Mouse (Mus musculus) ovary, postnatal 10 days (tissue): ENCODE results near the gene 1600014C23Rik.

ENCODE experiments used
- DNase-seq: peaks from one replicate; pipeline ENCODE4 v3.0.0; 2022; ENCODE audit warnings: low spot score

Gene 1600014C23Rik

DNA sequence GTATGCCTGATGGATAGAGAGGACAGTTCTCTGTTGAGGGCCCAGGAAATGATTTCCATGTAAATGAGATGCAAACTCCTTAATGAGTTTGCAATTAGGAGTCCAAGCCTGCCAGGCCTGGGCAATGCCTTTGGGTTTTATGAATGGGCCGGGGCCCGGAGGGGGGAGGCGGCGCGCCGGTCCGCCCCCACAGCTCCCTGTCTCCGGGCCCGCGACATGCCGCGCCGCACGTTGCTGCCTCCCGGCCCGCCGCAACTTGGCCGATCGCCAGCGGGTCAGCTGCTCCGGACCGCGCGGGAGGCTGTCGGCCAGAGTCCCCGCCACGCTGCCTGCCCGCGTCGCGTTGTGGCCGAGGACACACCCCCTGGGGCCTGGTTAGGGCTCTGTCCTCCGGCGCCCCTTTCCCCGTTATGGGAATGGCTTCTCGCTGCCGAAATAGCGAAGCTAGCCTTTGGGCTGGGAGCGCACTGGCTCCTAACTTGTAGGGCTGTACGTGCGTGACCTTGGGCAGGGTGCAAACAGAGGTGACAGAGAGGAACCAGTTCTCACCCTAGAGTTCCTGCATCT, at the start of gene 1600014C23Rik:
Gene 1600014C23Rik (minus strand): TSS at position 110 of the 567 bp plus-strand sequence.
- peak; percentile 19 for DNase-seq

- DNase-seq, result no peak
These were observed 44.8 kb upstream of the 1600014C23Rik start for GRCm38 (mm10) chr17:45778446-45778845.

DNA sequence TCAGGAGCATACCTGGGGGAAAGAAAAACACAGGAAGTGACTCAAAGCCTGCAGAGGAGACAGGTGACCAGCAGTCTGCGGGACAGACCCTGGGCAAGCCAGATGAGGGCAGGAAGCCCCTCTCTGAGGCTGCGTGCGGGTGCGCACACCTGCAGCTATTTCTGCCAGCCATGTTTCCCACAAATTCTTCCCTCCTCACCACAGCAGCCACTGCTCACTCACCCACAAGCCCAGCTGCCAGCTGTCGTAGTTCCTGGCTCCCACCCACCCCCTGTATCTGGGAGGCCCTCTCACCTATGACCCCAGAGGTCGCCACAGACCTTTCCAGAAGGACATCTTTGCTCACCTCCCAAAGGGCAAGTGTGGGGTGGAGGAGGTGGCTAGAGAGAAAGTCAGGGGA, 43.8 kb upstream of the 1600014C23Rik start:
- no peak for DNase-seq

GRCm38 (mm10) chr17:45776185-45776584, 42.5 kb upstream of the 1600014C23Rik start:
- no peak for DNase-seq

DNA sequence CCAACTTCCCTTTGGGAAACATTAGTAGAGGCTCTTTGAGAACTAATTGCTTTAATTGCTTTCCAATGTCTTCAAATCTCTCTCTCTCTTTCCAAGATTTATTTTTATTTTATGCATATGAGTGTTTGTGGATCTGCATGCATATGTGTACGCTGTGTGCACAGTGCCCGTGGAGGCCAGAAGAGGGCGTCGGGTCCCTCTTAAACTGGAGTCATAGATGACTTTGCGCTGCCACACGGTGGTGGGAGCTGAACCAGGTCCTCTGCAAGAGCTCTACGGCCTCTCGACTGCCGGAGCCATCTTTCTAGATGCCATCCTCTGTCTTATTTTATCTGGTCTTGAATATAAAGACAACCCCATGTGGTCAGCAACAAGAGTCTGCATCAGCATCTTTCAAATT, 41.8 kb upstream of the 1600014C23Rik start:
- no peak for DNase-seq

GRCm38 (mm10) chr17:45772566-45772965, 38.9 kb upstream of the 1600014C23Rik start:
- DNase-seq, result no peak

- no peak for DNase-seq
These were observed 38.5 kb upstream of the 1600014C23Rik start for GRCm38 (mm10) chr17:45772096-45772495.

- DNase-seq, result no peak
These were observed 36.8 kb upstream of the 1600014C23Rik start for GRCm38 (mm10) chr17:45770441-45770840.

DNA sequence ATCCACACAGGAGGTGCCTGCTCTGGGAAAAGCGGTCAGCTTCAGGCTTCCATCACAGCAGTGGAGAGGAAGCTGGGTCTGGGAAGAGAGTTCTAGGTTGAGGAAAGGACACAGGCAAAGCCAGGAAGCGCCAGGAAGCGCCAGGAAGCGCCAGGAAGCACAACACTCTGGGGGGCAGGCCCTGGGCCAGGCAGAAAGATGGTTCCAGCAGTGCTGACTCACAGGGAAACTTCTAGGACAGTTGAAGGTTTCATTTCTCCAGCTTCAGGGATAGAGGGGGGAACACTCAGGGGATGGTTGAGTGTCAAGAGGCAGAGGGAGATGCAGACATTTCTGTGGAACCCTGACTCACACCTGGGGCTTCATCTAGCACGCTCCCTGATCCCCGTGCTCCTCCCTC, 36.2 kb upstream of the 1600014C23Rik start:
- DNase-seq, result no peak

DNA sequence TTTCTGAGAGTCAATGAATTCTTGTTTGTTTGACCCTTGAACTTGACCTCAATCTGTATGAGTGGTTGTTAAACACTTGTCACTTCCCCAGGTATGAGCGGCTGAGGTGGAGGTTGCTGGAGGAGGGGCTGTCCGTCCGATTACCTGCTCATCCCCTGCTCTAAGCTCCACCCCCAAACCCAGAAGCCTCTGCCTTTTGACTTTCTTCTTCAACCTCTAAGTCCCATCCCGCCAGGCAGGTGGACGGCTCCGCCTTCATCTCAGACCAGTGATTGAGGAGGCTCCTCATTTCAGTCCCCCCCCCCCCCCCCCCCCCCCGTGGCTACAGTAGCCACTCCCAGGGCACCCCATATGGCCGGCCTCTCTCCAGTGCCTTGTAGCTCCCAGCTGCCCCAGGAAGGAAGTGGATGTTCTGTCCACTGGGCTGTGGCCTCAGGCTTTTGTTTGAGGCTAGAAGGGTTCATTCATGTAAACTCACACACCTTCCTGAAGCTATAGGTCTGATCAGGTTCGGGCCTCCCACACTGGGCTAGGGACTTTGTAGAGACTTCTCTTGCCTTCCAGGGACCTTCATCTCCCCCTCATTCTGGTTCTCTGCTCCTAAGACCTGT, 34.0 kb upstream of the 1600014C23Rik start:
- DNase-seq, result no peak

GRCm38 (mm10) chr17:45766735-45767535, 33.3 kb upstream of the 1600014C23Rik start:
- peak; percentile 72 for DNase-seq

- DNase-seq, result no peak
These were observed 32.3 kb upstream of the 1600014C23Rik start for GRCm38 (mm10) chr17:45765914-45766313.

GRCm38 (mm10) chr17:45763188-45763587, 29.5 kb upstream of the 1600014C23Rik start:
- DNase-seq, result no peak

- DNase-seq, result no peak
These were observed 28.3 kb upstream of the 1600014C23Rik start for GRCm38 (mm10) chr17:45761902-45762301.

DNA sequence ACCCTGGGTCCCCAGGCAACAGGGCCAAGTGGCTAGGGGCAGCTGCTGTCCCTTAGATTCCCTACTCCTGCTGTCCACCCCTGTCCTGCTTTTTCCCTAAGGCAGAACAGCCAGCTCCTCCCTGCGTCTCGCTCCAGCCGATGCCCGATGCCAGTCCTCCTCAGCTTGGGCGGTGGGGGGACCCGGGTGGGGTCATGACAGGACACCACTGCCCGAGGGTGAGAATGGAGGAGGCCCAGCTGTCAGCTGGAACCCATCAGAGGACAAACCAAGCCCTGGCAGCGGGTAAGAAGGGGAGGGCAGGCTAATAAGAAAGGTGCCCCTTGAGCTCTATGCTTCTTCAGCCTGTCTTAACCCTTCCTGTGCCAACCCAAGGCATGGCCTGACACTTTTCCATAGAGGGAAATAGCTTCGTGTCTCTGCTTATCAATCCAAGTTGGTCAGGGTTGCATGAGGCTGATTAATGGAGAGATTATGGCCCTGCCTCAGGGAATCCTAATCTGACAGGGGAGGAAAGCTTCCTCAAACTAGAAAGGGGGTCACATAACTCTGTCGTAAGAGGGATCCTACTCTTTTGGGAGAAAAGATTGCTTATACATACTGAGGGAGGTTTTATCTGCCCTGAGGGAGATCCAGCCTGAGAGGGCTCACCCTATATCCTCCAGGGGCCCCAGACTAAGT, 27.5 kb upstream of the 1600014C23Rik start:
- DNase-seq, result no peak

DNA sequence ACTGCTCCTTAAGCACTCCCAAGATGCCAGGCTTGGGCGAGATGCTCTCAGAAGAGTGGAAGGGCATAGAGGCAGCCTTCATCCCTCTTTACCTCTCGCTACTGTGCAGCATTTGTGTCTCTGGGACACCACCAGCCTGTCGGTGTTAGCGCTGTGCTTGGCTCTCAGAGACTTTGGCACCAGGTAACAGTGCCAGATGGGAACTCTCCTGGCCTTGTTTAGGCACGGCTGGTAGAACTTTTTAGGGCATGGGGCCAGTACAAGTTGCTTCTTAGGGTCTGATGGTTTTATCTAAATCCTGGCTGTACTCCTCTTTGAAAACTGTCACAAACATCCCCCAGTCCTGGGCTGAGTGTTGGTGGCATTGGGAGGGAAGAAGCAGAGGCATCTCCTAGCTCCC, 26.1 kb upstream of the 1600014C23Rik start:
- no peak for DNase-seq

DNA sequence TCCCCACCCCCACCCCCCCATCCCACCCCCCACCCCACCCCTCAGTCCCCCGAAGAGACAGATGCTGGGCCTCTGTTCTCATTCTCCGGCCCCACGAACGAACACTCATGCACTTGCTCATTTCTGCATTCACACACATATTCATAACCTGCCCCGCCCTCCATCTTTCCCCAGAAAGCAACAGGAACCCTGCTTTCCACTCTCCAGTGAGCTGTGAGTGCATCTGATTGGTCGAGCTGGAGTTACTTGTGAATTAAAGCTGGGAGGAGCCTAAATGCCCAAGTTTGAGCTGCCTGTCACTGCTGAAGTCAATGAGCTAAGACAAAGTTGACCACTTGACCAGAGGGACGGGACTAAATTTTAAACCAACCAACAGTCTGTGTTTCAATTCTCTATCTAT, 25.2 kb upstream of the 1600014C23Rik start:
- no peak for DNase-seq

GRCm38 (mm10) chr17:45757932-45758331, 24.3 kb upstream of the 1600014C23Rik start:
- no peak for DNase-seq

DNA sequence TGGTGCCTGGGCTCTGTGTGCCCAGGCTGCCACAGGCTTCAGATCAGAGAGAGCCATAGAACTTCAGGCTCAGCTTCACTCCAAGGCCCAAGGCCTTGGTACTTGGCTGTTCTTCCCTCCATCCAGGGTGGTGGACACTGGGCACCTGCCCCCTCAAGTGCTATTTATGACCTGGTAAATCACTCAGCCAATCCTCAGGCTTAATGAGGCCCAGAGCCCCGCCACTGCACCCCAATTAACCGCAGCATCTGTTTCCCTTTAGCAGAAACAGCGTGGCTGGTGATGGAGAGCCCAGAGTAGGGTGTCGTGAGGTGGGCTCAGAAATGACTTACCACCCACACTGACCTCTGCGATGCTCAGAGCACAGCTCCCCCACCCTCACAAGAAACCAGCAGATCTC, 23.2 kb upstream of the 1600014C23Rik start:
- DNase-seq, result no peak

DNA sequence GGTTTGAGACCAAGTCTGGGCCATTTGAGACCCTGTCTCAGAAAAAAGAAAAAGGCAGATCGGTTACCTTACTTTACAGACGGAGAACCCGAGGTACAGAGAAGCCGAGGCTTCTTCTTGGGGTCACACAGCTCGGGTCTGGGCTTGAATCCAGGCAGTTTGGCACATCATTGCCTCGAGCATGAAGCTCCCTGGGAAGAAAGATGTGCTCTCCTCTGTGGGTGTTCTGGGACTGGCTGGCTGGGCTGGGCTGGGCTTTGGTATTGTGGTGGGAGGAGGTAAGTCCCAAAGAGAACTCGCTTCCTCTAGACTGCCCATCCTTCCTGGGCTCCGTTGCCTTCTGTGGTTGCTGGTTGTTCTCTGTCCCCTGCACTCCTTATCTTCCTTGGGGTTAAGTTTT, 22.7 kb upstream of the 1600014C23Rik start:
- DNase-seq, result no peak

GRCm38 (mm10) chr17:45754186-45754862, 20.7 kb upstream of the 1600014C23Rik start:
- DNase-seq, result no peak

DNA sequence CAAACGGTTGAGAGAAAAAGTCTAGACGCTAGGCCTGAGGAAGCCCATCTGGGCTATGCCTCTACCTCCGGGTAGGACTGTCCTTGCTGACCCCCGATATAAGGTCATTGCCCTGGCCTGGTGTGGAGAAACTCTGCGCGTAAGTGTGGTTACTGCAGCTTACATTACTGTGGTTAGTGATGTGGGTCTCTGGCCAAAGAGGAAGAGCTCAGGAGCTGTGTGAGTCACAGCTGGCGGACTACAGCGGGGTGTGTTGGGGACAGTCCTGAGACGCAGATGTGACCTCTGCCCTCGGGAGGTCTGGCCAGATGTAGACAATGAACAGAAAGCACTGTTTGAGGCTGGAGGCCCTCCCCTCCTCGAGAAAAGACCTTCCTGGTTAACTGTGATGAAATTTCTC, 19.0 kb upstream of the 1600014C23Rik start:
- DNase-seq, result no peak
